Mouse (Mus musculus): ENCODE measurements around the gene Gnai1. TPM values are rescaled to one million over a fixed set of nuclear protein-coding genes. Genes with fewer than 3 reads are reported as not detected.

Gene Gnai1
- polyA plus RNA-seq, 1 experiment from 2014 or later, result 109 TPM

- ATAC-seq, result no peak
- Histone ChIP-seq H3K4me1 (ENCODE audit: control insufficient read depth, insufficient read depth, low read length) (no peaks in the 10 kb centered on the region), H3K4me2 (ENCODE audit: low read length) (no peak overlapping the region), H3K27me3 (ENCODE audit: control insufficient read depth, insufficient read depth, low read depth, low read length) (no peaks in the 10 kb centered on the region), H3K4me3 (ENCODE audit: low read depth, low read length) (no peak overlapping the region), H3K27ac (ENCODE audit: low read length) (no peak overlapping the region), H3K36me3 (ENCODE audit: control insufficient read depth, insufficient read depth, low read length) (peaks cover 5% of the 10 kb centered on the region; the same call in 1 of the 2 replicates), H3K9ac (ENCODE audit: low read depth, low read length) (no peak overlapping the region), H3K9me3 (replicated peaks; ENCODE audit: control insufficient read depth, low read length, poor library complexity, severe bottlenecking) (no peaks in the 10 kb centered on the region)
- WGBS, result 88% methylated on average over 11 of the region's 11 CpGs
Observed at GRCm38 (mm10) chr5:18273291-18274284, 86.6 kb downstream of the Gnai1 start.

GRCm38 (mm10) chr5:18250379-18251017, 109.7 kb downstream of the Gnai1 start:
- Histone ChIP-seq H3K4me3 (ENCODE audit: low read depth, low read length) (no peak overlapping the region), H3K36me3 (ENCODE audit: control insufficient read depth, insufficient read depth, low read length) (no peaks in the 10 kb centered on the region), H3K4me2 (ENCODE audit: low read length) (no peak overlapping the region), H3K27me3 (ENCODE audit: control insufficient read depth, insufficient read depth, low read depth, low read length) (no peaks in the 10 kb centered on the region), H3K27ac (ENCODE audit: low read length) (no peak overlapping the region), H3K4me1 (ENCODE audit: control insufficient read depth, insufficient read depth, low read length) (no peaks in the 10 kb centered on the region), H3K9me3 (replicated peaks; ENCODE audit: control insufficient read depth, low read length, poor library complexity, severe bottlenecking) (no peaks in the 10 kb centered on the region), H3K9ac (ENCODE audit: low read depth, low read length) (no peak overlapping the region)
- 89% methylated on average over 5 of the region's 5 CpGs for WGBS
- ATAC-seq, result no peak

GRCm38 (mm10) chr5:18249132-18249531, 111.0 kb downstream of the Gnai1 start:
- no peak for ATAC-seq
- Histone ChIP-seq H3K27ac (ENCODE audit: low read length) (no peak overlapping the region), H3K4me1 (ENCODE audit: control insufficient read depth, insufficient read depth, low read length) (no peaks in the 10 kb centered on the region), H3K4me3 (ENCODE audit: low read depth, low read length) (no peak overlapping the region), H3K27me3 (ENCODE audit: control insufficient read depth, insufficient read depth, low read depth, low read length) (no peaks in the 10 kb centered on the region), H3K9ac (ENCODE audit: low read depth, low read length) (no peak overlapping the region), H3K4me2 (ENCODE audit: low read length) (no peak overlapping the region), H3K36me3 (ENCODE audit: control insufficient read depth, insufficient read depth, low read length) (no peaks in the 10 kb centered on the region), H3K9me3 (replicated peaks; ENCODE audit: control insufficient read depth, low read length, poor library complexity, severe bottlenecking) (no peaks in the 10 kb centered on the region)
- 93% methylated on average over 5 of the region's 5 CpGs for WGBS

GRCm38 (mm10) chr5:18229396-18229795, 130.8 kb downstream of the Gnai1 start:
- no peaks in the 10 kb centered on the region for H3K9me3 ChIP-seq (replicated peaks; ENCODE audit: control insufficient read depth, low read length, poor library complexity, severe bottlenecking)
- no peak overlapping the region for H3K4me2 ChIP-seq (ENCODE audit: low read length)
- no peak overlapping the region for H3K4me3 ChIP-seq (ENCODE audit: low read depth, low read length)
- no peak for ATAC-seq
- H3K4me1 ChIP-seq (ENCODE audit: control insufficient read depth, insufficient read depth, low read length), result no peaks in the 10 kb centered on the region
- H3K9ac ChIP-seq (ENCODE audit: low read depth, low read length), result no peak overlapping the region
- 12% methylated on average over 1 of the region's 1 CpGs for WGBS
- H3K27ac ChIP-seq (ENCODE audit: low read length), result no peak overlapping the region
- no peaks in the 10 kb centered on the region for H3K27me3 ChIP-seq (ENCODE audit: control insufficient read depth, insufficient read depth, low read depth, low read length)
- no peaks in the 10 kb centered on the region for H3K36me3 ChIP-seq (ENCODE audit: control insufficient read depth, insufficient read depth, low read length)

- Histone ChIP-seq H3K4me3 (ENCODE audit: low read depth, low read length) (no peak overlapping the region), H3K9ac (ENCODE audit: low read depth, low read length) (no peak overlapping the region), H3K4me1 (ENCODE audit: control insufficient read depth, insufficient read depth, low read length) (no peaks in the 10 kb centered on the region), H3K36me3 (ENCODE audit: control insufficient read depth, insufficient read depth, low read length) (no peaks in the 10 kb centered on the region), H3K4me2 (ENCODE audit: low read length) (no peak overlapping the region), H3K27me3 (ENCODE audit: control insufficient read depth, insufficient read depth, low read depth, low read length) (no peaks in the 10 kb centered on the region), H3K27ac (ENCODE audit: low read length) (no peak overlapping the region), H3K9me3 (replicated peaks; ENCODE audit: control insufficient read depth, low read length, poor library complexity, severe bottlenecking) (no peaks in the 10 kb centered on the region)
- ATAC-seq, result no peak
- WGBS, result 84% methylated on average over 7 of the region's 7 CpGs
Observed at GRCm38 (mm10) chr5:18228866-18229265, 131.3 kb downstream of the Gnai1 start.

- no peak for ATAC-seq
- Histone ChIP-seq H3K27me3 (ENCODE audit: control insufficient read depth, insufficient read depth, low read depth, low read length) (no peaks in the 10 kb centered on the region), H3K36me3 (ENCODE audit: control insufficient read depth, insufficient read depth, low read length) (no peaks in the 10 kb centered on the region), H3K4me2 (ENCODE audit: low read length) (no peak overlapping the region), H3K27ac (ENCODE audit: low read length) (no peak overlapping the region), H3K4me3 (ENCODE audit: low read depth, low read length) (no peak overlapping the region), H3K4me1 (ENCODE audit: control insufficient read depth, insufficient read depth, low read length) (no peaks in the 10 kb centered on the region), H3K9me3 (replicated peaks; ENCODE audit: control insufficient read depth, low read length, poor library complexity, severe bottlenecking) (no peaks in the 10 kb centered on the region), H3K9ac (ENCODE audit: low read depth, low read length) (no peak overlapping the region)
- WGBS, result 48% methylated on average over 1 of the region's 1 CpGs
Observed at GRCm38 (mm10) chr5:18220873-18221272, 139.3 kb downstream of the Gnai1 start.

- no peak for ATAC-seq
- 91% methylated on average over 2 of the region's 2 CpGs for WGBS
Observed at GRCm38 (mm10) chr5:18218292-18218691, 141.9 kb downstream of the Gnai1 start.

GRCm38 (mm10) chr5:18217856-18218255, 142.3 kb downstream of the Gnai1 start:
- no peak overlapping the region for H3K4me2 ChIP-seq (ENCODE audit: low read length)

More at GRCm38 (mm10) chr5:18218292-18218691, 141.9 kb downstream of the Gnai1 start:
- no peak overlapping the region for H3K27ac ChIP-seq (ENCODE audit: low read length)
- H3K27me3 ChIP-seq (ENCODE audit: control insufficient read depth, insufficient read depth, low read depth, low read length), result no peaks in the 10 kb centered on the region
- H3K4me2 ChIP-seq (ENCODE audit: low read length), result no peak overlapping the region
- no peaks in the 10 kb centered on the region for H3K9me3 ChIP-seq (replicated peaks; ENCODE audit: control insufficient read depth, low read length, poor library complexity, severe bottlenecking)
- H3K9ac ChIP-seq (ENCODE audit: low read depth, low read length), result no peak overlapping the region
- H3K4me1 ChIP-seq (ENCODE audit: control insufficient read depth, insufficient read depth, low read length), result no peaks in the 10 kb centered on the region
- no peaks in the 10 kb centered on the region for H3K36me3 ChIP-seq (ENCODE audit: control insufficient read depth, insufficient read depth, low read length)
- no peak overlapping the region for H3K4me3 ChIP-seq (ENCODE audit: low read depth, low read length)

More at GRCm38 (mm10) chr5:18217856-18218255, 142.3 kb downstream of the Gnai1 start:
- Histone ChIP-seq H3K27ac (ENCODE audit: low read length) (no peak overlapping the region), H3K9me3 (replicated peaks; ENCODE audit: control insufficient read depth, low read length, poor library complexity, severe bottlenecking) (no peaks in the 10 kb centered on the region), H3K4me1 (ENCODE audit: control insufficient read depth, insufficient read depth, low read length) (no peaks in the 10 kb centered on the region), H3K9ac (ENCODE audit: low read depth, low read length) (no peak overlapping the region), H3K27me3 (ENCODE audit: control insufficient read depth, insufficient read depth, low read depth, low read length) (no peaks in the 10 kb centered on the region), H3K4me3 (ENCODE audit: low read depth, low read length) (no peak overlapping the region), H3K36me3 (ENCODE audit: control insufficient read depth, insufficient read depth, low read length) (no peaks in the 10 kb centered on the region)
- no peak for ATAC-seq
